Mouse (Mus musculus) fibroblast of lung, adult 2 months (primary cell): ENCODE measurements around the gene Igfbp6.
A peak's percentile ranks its signal among the peaks of the same experiment; 100 is the strongest.

Experiments used
- DNase-seq: peaks from one replicate; pipeline ENCODE4 v3.0.0-alpha.2; 2011; ENCODE audit warnings: low read depth

Igfbp6 gene

GRCm38 (mm10) chr15:102144274-102144711 is at the start of gene Igfbp6:
Gene Igfbp6, plus strand, starts transcription at chr15:102144362.
- DNase-seq: no peak

GRCm38 (mm10) chr15:102094988-102095387 is 49.2 kb upstream of the Igfbp6 start:
- DNase-seq: no peak

- no peak for DNase-seq
Observed at GRCm38 (mm10) chr15:102097147-102097915, 46.8 kb upstream of the Igfbp6 start.

- no peak for DNase-seq
Observed at GRCm38 (mm10) chr15:102097991-102098555, 46.1 kb upstream of the Igfbp6 start.

- no peak for DNase-seq
Observed at GRCm38 (mm10) chr15:102099260-102099659, 44.9 kb upstream of the Igfbp6 start.

GRCm38 (mm10) chr15:102099771-102100160 is 44.4 kb upstream of the Igfbp6 start:
- DNase-seq: no peak

- DNase-seq: no peak
Observed at GRCm38 (mm10) chr15:102100161-102100981, 43.8 kb upstream of the Igfbp6 start, which contains the start of gene Tns2. Gene Tns2, plus strand, starts transcription at chr15:102100413.

GRCm38 (mm10) chr15:102100996-102101671 is 43.0 kb upstream of the Igfbp6 start:
- no peak for DNase-seq

GRCm38 (mm10) chr15:102101672-102102541 is 42.3 kb upstream of the Igfbp6 start:
- DNase-seq: no peak

GRCm38 (mm10) chr15:102102548-102103121 is 41.5 kb upstream of the Igfbp6 start:
- DNase-seq: no peak

GRCm38 (mm10) chr15:102103371-102103946 is 40.7 kb upstream of the Igfbp6 start:
- DNase-seq: no peak

GRCm38 (mm10) chr15:102103947-102104555 is 40.1 kb upstream of the Igfbp6 start:
- peak; percentile 79 for DNase-seq

GRCm38 (mm10) chr15:102105360-102105759 is 38.8 kb upstream of the Igfbp6 start:
- DNase-seq: no peak

GRCm38 (mm10) chr15:102105764-102106730 is 38.1 kb upstream of the Igfbp6 start:
- DNase-seq: no peak

- DNase-seq: no peak
Observed at GRCm38 (mm10) chr15:102106754-102107456, 37.3 kb upstream of the Igfbp6 start.

GRCm38 (mm10) chr15:102107689-102108573 is 36.2 kb upstream of the Igfbp6 start:
- DNase-seq: no peak
